Mouse (Mus musculus) embryonic facial prominence, embryonic 11.5 days (tissue): ENCODE measurements around the gene Cep63. TPM values are rescaled to one million over a fixed set of nuclear protein-coding genes. Genes with fewer than 3 reads are reported as not detected.

ENCODE experiments used
- ATAC-seq: fragments of 200-750 bp; cut with Nextera tagmentation; replicated peaks from 2 replicates; pipeline ENCODE4 v1.8.0; 2017; ENCODE audit warnings: low read depth; ENCODE audit not compliant: insufficient number of reproducible peaks, low FRiP score, low TSS enrichment
- DNase-seq: peaks from one replicate; pipeline ENCODE4 v3.0.0-alpha.2; 2015; ENCODE audit warnings: low spot score
- H3K27ac ChIP-seq: fragments of 300-500 bp; sonication (generic); replicated peaks from 2 replicates; pipeline ENCODE4 v1.5.1; 2014; ENCODE audit warnings: mild to moderate bottlenecking, low read depth, low read length, control low read depth
- H3K27me3 ChIP-seq: fragments of 300-500 bp; sonication (generic); 2 replicates; pipeline ENCODE4 v1.6.1; 2014; ENCODE audit warnings: mild to moderate bottlenecking, low read length, moderate library complexity, mixed read lengths; ENCODE audit not compliant: control insufficient read depth, insufficient read depth
- H3K36me3 ChIP-seq: fragments of 300-500 bp; sonication (generic); replicated peaks from 2 replicates; pipeline ENCODE4 v1.6.1; 2014; ENCODE audit warnings: low read depth, mild to moderate bottlenecking, low read length, moderate library complexity, mixed read lengths; ENCODE audit not compliant: control insufficient read depth, insufficient read depth
- H3K4me1 ChIP-seq: fragments of 300-500 bp; sonication (generic); 2 replicates; pipeline ENCODE4 v1.6.1; 2014; ENCODE audit warnings: low read length, mixed read lengths; ENCODE audit not compliant: control insufficient read depth, insufficient read depth
- H3K4me2 ChIP-seq: fragments of 300-500 bp; sonication (generic); 2 replicates; pipeline ENCODE4 v1.6.1; 2014; ENCODE audit warnings: low read depth, mild to moderate bottlenecking, control low read depth, low read length, moderate library complexity
- H3K4me3 ChIP-seq: fragments of 300-500 bp; sonication (generic); 2 replicates; pipeline ENCODE4 v1.5.1; 2014; ENCODE audit warnings: low read depth, low read length, control low read depth
- H3K9ac ChIP-seq: fragments of 300-500 bp; sonication (generic); replicated peaks from 2 replicates; pipeline ENCODE4 v1.6.1; 2014; ENCODE audit warnings: mild to moderate bottlenecking, control low read depth, low read length
- H3K9me3 ChIP-seq: fragments of 300-500 bp; sonication (generic); replicated peaks from 2 replicates; pipeline ENCODE4 v1.6.1; 2016; ENCODE audit warnings: mild to moderate bottlenecking, low read length, inconsistent platforms, mixed read lengths; ENCODE audit not compliant: control insufficient read depth
- WGBS: fragments of 180-500 bp; shearing (Covaris S2); extraction: QIAGEN DNeasy Blood & Tissue Kit; methylation state at CpG from one replicate; pipeline ENCODE4 v1.1.7; 2014; 5-methylcytosine and 5-hydroxymethylcytosine counted together
- polyA plus RNA-seq: library from polyadenylated mRNA; unstranded; fragments of >200 nt; fragmentation: Nextera tagmentation; extraction: Ambion mirVana; gene quantifications from 2 replicates; pipeline ENCODE4 v1.2.1, GENCODE M21; 2014

The Cep63 gene
- polyA plus RNA-seq, 1 experiment from 2014 or later = 53.2 TPM

DNA sequence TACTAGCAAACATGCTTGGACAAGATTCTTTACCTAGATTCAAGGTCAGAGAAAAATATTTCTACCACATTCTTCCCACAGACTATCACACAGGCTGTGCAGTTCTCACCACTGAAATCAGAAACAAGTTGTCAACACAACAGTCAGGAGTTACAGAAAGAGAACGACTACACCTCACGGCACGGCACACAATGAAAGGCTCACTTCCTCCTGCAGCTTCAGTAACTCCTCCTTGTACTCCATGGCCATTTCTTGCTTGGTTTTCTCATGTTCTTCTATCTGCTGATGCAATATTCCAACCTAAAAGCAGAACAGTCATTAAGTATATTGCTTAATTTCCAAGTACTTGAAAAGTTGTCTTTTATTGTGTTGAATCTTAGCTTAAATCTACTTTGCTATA is 11.3 kb downstream of the Cep63 start:
- DNase-seq (no peak), ATAC-seq (no peak)
- no peak overlapping the region for H3K27ac ChIP-seq
- no peaks in the 10 kb centered on the region for H3K4me1 ChIP-seq
- H3K4me2 ChIP-seq = no peak overlapping the region
- peaks cover 3% of the 10 kb centered on the region for H3K36me3 ChIP-seq
- H3K9me3 ChIP-seq = no peaks in the 10 kb centered on the region
- H3K4me3 ChIP-seq = no peak overlapping the region
- no peaks in the 10 kb centered on the region for H3K27me3 ChIP-seq
- 90% methylated on average over 3 of the region's 3 CpGs for WGBS
- H3K9ac ChIP-seq = no peak overlapping the region

- ATAC-seq (no peak), DNase-seq (no peak)
- H3K9ac ChIP-seq = no peak overlapping the region
- no peak overlapping the region for H3K4me2 ChIP-seq
- H3K27me3 ChIP-seq = no peaks in the 10 kb centered on the region
- 86% methylated on average over 3 of the region's 3 CpGs for WGBS
- H3K4me1 ChIP-seq = no peaks in the 10 kb centered on the region
- peaks cover 3% of the 10 kb centered on the region for H3K36me3 ChIP-seq
- H3K9me3 ChIP-seq = no peaks in the 10 kb centered on the region
- H3K27ac ChIP-seq = no peak overlapping the region
- H3K4me3 ChIP-seq = no peak overlapping the region
These were observed 17.1 kb downstream of the Cep63 start for GRCm38 (mm10) chr9:102609221-102609620.

- H3K27me3 ChIP-seq = no peaks in the 10 kb centered on the region
- H3K9ac ChIP-seq = no peak overlapping the region
- peaks cover under 1% of the 10 kb centered on the region for H3K36me3 ChIP-seq
- ATAC-seq (no peak), DNase-seq (no peak)
- no peaks in the 10 kb centered on the region for H3K4me1 ChIP-seq
- H3K27ac ChIP-seq = no peak overlapping the region
- H3K4me3 ChIP-seq = no peak overlapping the region
- WGBS = 68% methylated on average over 5 of the region's 5 CpGs
- H3K9me3 ChIP-seq = no peaks in the 10 kb centered on the region
- H3K4me2 ChIP-seq = no peak overlapping the region
These were observed 18.9 kb downstream of the Cep63 start for GRCm38 (mm10) chr9:102607471-102607870.

- WGBS = 78% methylated on average over 6 of the region's 6 CpGs
- DNase-seq = no peak
- H3K4me2 ChIP-seq = no peak overlapping the region
- ATAC-seq = no peak
- no peaks in the 10 kb centered on the region; the same call in 1 of the 2 replicates for H3K36me3 ChIP-seq
- no peak overlapping the region for H3K4me3 ChIP-seq
- H3K9ac ChIP-seq = no peak overlapping the region
- H3K27ac ChIP-seq = no peak overlapping the region
- H3K4me1 ChIP-seq = no peaks in the 10 kb centered on the region
- no peaks in the 10 kb centered on the region for H3K9me3 ChIP-seq
- H3K27me3 ChIP-seq = no peaks in the 10 kb centered on the region
These were observed 21.2 kb downstream of the Cep63 start for GRCm38 (mm10) chr9:102605162-102605561.

GRCm38 (mm10) chr9:102601666-102602065 is 24.7 kb downstream of the Cep63 start:
- no peak for DNase-seq
- no peak overlapping the region for H3K4me2 ChIP-seq
- no peak overlapping the region for H3K27ac ChIP-seq
- H3K4me1 ChIP-seq = no peaks in the 10 kb centered on the region
- no peaks in the 10 kb centered on the region for H3K9me3 ChIP-seq
- H3K36me3 ChIP-seq = no peaks in the 10 kb centered on the region
- WGBS = 94% methylated on average over 2 of the region's 2 CpGs
- H3K4me3 ChIP-seq = no peak overlapping the region
- no peaks in the 10 kb centered on the region for H3K27me3 ChIP-seq
- no peak overlapping the region for H3K9ac ChIP-seq
- no peak for ATAC-seq

GRCm38 (mm10) chr9:102601187-102601586 is 25.1 kb downstream of the Cep63 start:
- WGBS = 71% methylated on average over 2 of the region's 2 CpGs
- no peak for ATAC-seq
- Histone ChIP-seq H3K4me3 (no peak overlapping the region), H3K9ac (no peak overlapping the region), H3K4me2 (no peak overlapping the region), H3K27me3 (no peaks in the 10 kb centered on the region), H3K9me3 (no peaks in the 10 kb centered on the region), H3K4me1 (no peaks in the 10 kb centered on the region), H3K36me3 (no peaks in the 10 kb centered on the region), H3K27ac (no peak overlapping the region)
- DNase-seq = no peak

- Histone ChIP-seq H3K4me3 (no peak overlapping the region), H3K9ac (no peak overlapping the region), H3K4me2 (no peak overlapping the region), H3K27me3 (no peaks in the 10 kb centered on the region), H3K4me1 (no peaks in the 10 kb centered on the region), H3K27ac (no peak overlapping the region), H3K36me3 (no peaks in the 10 kb centered on the region; the same call in 1 of the 2 replicates), H3K9me3 (no peaks in the 10 kb centered on the region)
- no peak for DNase-seq
- ATAC-seq = no peak
- WGBS = 86% methylated on average over 8 of the region's 8 CpGs
These were observed 30.5 kb downstream of the Cep63 start for GRCm38 (mm10) chr9:102595662-102596436.

DNA sequence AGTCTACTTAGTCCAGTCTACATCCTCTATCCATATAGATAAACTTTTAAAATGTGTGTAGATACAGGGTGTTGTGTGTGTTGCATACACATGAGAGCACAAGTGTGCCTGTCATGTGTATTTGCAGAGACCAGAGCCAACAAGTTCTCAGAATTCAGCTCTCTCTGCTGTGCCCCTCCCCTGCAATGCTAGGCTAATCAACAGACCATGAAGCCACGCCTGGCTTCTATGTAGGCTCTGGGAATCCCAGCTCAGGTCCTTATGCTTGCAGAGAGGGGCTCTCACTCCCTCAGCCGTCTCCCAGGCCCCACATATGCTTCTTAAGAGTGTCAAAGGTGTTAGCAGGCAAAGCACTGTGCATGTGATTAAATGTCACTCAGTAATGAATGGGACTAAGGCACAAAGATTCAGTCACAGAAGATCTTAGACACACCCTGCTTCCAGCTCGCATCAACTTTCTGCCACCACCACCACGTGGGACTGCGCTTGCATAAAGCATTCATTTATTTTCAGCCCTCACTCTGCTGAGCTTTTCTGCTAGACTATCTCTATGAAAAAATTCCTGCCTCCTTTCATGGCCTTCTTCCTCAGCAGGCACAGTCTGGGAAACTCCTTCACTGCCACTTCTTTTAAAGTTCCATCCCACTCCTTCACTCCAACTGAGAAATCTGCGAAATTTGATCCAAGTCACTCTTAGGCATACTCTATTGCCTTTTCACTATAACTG is 31.5 kb downstream of the Cep63 start:
- 71% methylated on average over 6 of the region's 6 CpGs for WGBS
- H3K9ac ChIP-seq = no peak overlapping the region
- H3K27me3 ChIP-seq = no peaks in the 10 kb centered on the region
- no peak for DNase-seq
- no peak overlapping the region for H3K27ac ChIP-seq
- H3K9me3 ChIP-seq = no peaks in the 10 kb centered on the region
- H3K4me3 ChIP-seq = no peak overlapping the region
- no peak overlapping the region for H3K4me2 ChIP-seq
- no peaks in the 10 kb centered on the region for H3K4me1 ChIP-seq
- H3K36me3 ChIP-seq = no peaks in the 10 kb centered on the region; the same call in 1 of the 2 replicates
- ATAC-seq = no peak
